Mouse (Mus musculus) Muller cell, postnatal 12 days (primary cell): Measurements from ENCODE around the gene Gm17606.
A peak's percentile ranks its signal among the peaks of the same experiment; 100 is the strongest.
"Not testable (repeated sequence)": the region's sequence is repeated elsewhere in the genome, so short reads cannot be mapped to it uniquely, and the experiment has no call there.

Experiments used
- DNase-seq: peaks from one replicate; pipeline ENCODE4 v3.0.0-alpha.2; 2015; ENCODE audit errors: inconsistent ontology term

Gm17606 gene

GRCm38 (mm10) chr14:54640946-54641304, at the start of gene Gm17606:
Gene Gm17606 (plus strand): TSS chr14:54640952.
- DNase-seq: no peak

- DNase-seq: no peak
These were observed 49.7 kb upstream of the Gm17606 start for GRCm38 (mm10) chr14:54591056-54591455.

DNA sequence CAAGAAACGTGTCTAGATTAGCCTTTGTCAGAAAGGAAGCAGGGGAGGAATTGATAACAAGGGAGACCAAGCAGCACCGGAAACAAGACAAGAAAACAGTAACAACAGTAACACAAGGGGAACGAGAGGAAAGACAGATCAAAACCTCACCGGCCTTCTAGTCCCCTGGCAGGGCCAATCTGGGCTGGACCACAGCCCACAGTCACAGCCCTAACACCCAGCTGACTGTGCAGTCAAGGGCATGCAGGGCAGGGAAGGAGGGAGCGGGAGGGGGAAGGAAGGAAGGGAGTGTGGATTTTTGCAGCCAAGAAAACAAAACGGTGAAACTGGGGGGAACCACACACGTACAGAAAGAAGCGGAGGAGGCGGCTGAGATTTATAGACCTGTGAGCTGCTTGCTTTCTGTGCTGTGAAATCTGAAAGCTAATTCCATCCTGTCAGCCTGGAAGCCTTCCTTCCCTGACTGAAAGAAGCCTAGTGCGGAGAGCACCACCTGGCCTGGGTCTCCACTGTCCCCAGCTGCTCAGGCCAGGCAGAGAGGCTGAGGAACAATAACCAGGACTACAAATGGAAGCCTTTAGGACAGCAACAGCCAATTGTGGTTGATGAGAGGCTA, 48.3 kb upstream of the Gm17606 start:
- DNase-seq: no peak

GRCm38 (mm10) chr14:54594055-54594454, 46.7 kb upstream of the Gm17606 start:
- DNase-seq: no peak

GRCm38 (mm10) chr14:54594631-54595414, 45.9 kb upstream of the Gm17606 start:
- peak; percentile 20 for DNase-seq

- DNase-seq: no peak
These were observed 43.7 kb upstream of the Gm17606 start for GRCm38 (mm10) chr14:54597084-54597483.

- no peak for DNase-seq
These were observed 39.2 kb upstream of the Gm17606 start for GRCm38 (mm10) chr14:54601601-54602000.

- no peak for DNase-seq
These were observed 38.1 kb upstream of the Gm17606 start for GRCm38 (mm10) chr14:54602613-54603012.

GRCm38 (mm10) chr14:54603038-54603654, 37.6 kb upstream of the Gm17606 start:
- peak; percentile 98 for DNase-seq

DNA sequence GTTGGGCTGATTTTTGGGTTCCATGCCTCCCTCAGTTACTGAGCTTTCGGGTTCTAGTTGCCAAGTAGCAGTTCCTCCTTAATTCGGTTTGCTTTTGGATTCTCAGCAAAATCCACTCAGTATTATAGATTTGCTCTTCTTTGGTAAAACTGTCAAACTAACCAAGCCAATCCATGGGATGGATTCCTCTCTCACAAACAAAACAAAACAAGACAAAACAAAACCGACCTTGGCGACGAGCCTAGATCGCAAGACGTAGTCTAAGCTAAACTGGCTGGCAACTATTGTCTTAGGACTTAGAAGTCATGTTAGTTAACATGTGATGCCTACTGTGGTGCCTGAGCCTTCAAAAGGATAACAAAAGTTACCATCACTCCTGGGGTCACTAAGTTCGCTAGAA, 37.1 kb upstream of the Gm17606 start:
- no peak for DNase-seq

DNA sequence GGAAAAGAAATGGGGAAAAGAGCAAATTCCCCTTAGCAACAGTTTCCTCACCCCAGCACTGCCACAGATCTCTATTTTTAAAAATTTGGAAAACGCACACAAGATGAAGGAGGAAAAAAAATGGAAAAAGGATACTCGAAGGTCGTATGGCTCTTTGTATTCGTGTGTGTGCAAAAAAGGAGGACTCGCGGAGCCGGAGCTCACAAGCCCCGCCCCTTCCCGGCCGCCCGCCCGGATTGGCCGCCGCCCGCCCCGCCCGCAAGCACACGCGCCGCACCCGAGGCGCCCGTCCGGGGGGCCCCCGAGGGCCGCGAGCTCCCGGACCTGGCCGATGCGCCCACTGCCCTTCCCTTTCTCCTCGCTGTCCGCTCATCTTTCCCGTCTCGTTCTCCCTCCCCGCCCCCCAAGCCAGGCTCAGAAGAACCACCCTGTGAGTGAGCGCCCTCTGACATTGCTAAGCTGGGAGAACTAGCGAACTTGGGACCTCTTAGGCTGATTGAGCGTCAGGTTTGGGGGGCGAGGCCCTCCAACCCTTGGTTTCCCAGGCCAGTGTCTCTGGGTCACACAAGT, 34.9 kb upstream of the Gm17606 start, which contains the start of gene 4931414P19Rik:
Gene 4931414P19Rik, minus strand, starts transcription at position 242 of the 570 bp plus-strand sequence.
- peak; percentile 76 for DNase-seq

DNA sequence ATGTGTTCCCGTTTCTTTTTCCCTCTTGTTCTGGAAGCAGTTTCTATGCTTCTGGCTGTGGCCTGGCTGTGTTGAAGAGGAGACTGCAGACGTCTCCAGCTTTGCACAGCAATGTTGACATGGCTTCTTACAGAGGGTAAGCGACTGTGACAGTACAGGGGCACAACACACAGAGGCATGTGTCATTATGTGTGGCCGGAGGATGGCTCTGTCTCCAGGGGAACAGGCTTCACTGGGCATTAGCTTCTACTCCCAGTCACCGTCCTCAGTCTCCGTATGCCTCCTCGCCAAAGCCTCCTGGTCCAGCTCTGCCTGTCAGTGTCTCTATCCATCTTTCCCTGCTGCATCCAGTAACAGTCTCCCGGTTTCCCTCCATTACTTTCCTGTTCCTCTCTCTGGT, 33.5 kb upstream of the Gm17606 start:
- no peak for DNase-seq

GRCm38 (mm10) chr14:54609245-54609644, 31.5 kb upstream of the Gm17606 start:
- DNase-seq: no peak

- no peak for DNase-seq
These were observed 30.8 kb upstream of the Gm17606 start for GRCm38 (mm10) chr14:54609962-54610361.

DNA sequence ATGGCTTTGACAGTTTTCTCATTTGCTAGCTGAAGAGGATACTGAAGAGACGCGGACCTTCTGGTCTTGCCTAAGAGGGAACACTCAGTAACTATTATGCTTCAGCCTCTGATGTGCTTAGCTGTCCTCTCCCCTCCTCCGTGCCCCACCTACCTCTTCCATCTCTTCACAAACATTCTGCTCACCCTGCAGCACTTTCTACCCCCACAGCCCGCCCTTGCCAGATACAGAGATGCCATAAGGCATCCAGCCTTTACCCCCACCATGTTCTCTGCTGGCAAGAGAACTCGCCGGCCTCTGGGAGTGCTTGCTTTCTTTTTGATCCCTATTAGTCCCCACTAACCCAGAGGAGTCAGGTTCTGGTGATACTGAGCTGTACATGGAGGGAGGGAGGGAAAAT, 30.1 kb upstream of the Gm17606 start:
- no peak for DNase-seq

DNA sequence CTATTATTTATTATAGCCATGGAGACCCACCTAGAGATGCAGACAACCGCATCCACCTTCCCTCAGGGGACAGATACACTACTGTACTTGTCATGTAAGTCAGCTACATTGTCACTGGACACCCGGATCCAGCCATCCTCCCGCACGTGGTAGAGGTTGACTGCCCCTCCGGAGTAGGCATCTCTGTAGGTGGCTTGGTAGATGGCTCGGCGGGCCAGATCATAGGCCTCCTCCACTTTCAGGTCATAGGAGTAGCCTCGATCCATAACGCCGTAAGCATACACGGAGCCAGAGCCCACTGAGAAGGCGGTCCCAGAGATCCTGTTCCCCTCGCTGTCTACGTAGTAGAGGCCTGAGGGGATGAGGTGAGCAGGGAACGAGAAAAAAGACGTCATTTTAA, 26.6 kb upstream of the Gm17606 start:
- not testable (repeated sequence) for DNase-seq

GRCm38 (mm10) chr14:54616226-54616825, 24.4 kb upstream of the Gm17606 start:
- DNase-seq: no peak

- DNase-seq: peak; percentile 69
These were observed 23.4 kb upstream of the Gm17606 start for GRCm38 (mm10) chr14:54617152-54617896.

DNA sequence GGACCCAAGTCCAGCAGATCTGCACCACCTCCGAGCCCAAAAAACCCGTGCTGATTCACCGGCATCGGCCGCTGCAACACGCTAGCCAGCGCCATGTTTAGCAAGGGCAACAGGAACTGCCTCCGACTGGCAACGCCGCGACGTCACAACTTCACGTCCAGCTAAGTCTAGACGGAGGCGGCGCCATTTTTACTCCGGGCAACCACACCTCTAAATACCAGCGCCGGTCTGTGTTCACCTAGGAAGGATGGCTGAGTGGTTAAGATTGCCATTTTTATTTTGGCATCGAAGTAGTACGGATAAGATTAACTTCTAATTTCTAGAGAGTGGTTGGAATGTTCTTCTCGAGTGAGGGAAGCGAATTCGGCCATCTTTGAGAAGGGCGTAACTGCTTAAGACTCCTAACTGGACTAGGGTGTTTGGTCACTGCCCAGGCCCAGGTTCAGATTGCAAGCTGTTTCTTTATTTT, 22.8 kb upstream of the Gm17606 start, which contains the start of gene Psmb5:
Gene Psmb5, minus strand, starts transcription at position 126 of the 469 bp plus-strand sequence.
- peak; percentile 85 for DNase-seq

DNA sequence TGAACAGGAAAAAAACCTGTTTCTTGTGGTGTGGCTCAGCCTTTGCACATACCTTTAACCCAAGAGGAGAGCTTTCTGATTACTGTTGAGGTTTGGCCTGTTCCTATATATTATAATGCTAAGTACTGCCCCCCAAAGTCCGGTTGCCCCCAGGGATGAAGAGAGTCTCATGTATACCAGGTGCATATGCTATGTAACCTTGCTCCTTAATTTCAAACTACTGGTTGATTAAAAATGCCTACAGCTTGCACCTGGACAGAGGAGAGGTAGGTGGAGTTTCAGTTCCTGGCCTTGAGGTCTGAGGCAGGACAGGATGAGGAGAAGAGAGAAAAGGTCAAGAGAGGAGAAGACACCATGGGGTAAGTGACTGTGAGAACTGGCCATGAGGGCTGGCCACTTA, 19.6 kb upstream of the Gm17606 start, which contains the start of gene Psmb11:
Gene Psmb11, plus strand, starts transcription at position 301 of the 400 bp plus-strand sequence.
- no peak for DNase-seq

DNA sequence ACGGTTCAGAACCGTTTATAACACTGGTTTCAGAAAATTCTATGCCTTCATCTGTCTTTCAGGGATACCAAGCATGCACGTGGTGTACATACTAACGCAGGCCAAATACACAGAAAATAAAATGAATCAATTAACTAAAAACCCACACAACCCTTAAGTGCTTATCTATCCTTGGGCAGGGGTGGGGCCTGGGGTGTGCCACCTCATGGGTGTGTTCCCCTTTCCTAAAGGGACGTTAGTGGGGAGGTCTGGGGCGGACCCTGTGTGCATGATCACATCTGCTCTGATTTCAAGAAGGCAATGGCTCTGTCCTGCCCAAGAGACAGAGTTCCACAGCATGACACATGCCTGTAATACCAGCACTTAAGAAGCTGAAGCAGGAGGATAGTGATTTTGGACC, 17.4 kb upstream of the Gm17606 start:
- DNase-seq: no peak
